ENCODE assay signal across 13 mouse cellular contexts in the genomic region with DNA sequence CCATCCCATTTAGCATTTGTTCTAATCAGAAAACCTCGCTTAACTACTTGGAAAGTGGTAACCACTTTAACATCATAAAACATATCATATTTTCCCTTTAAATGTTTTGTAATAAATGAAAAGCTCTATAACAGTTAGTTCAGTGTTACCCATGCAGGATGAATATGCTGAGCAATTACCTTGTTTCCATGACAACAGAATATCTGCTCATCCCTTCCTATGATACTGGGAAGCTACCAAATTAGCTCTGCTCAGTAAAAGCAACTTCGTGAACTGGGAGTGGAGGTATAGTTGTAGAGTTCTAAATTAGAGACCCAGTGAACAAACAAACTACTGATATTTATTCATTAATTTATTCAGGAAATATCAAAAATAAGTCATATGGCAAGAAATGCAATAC.
"Had no signal": no experiment of that assay in that cellular context is flagged by ENCODE, and none has a peak within 500 bp of the region (broad histone marks: within the 10 kb centered on the region; RNA-seq: fewer than 3 reads in every experiment).

No protein-coding gene starts in this region.

- ATAC-seq: lung, postnatal 0 days had no signal

- H3K4me2 ChIP-seq: liver, embryonic 11.5 days; liver, embryonic 15.5 days had no signal

- H3K9me3 ChIP-seq: limb, embryonic 10.5 days; liver, embryonic 15.5 days had no signal

- H3K9ac ChIP-seq: liver, embryonic 15.5 days had no signal

- H3K4me1 ChIP-seq: limb, embryonic 10.5 days; liver, embryonic 15.5 days had no signal

- DNase-seq: kidney, adult 8-10 months; kidney, postnatal 25 days; lung, adult 2 months; lung, postnatal 36 days; right cerebral cortex, postnatal 4 days; spleen, adult 18-20 months; thymus, adult 2 months; thymus, postnatal 25 days had no signal

- H3K36me3 ChIP-seq: limb, embryonic 10.5 days; liver, embryonic 15.5 days had no signal

- H3K27me3 ChIP-seq: liver, embryonic 15.5 days had no signal

- H3K4me3 ChIP-seq: left cerebral cortex, adult 2 months; limb, embryonic 10.5 days; liver, embryonic 15.5 days had no signal

- H3K27ac ChIP-seq: left cerebral cortex, adult 2 months; limb, embryonic 10.5 days; liver, embryonic 15.5 days had no signal
